Mouse (Mus musculus): ENCODE data around the gene Atp6v0a1. TPM values are rescaled to one million over a fixed set of nuclear protein-coding genes. Genes with fewer than 3 reads are reported as not detected.
"Not testable (repeated sequence)": the region's sequence is repeated elsewhere in the genome, so short reads cannot be mapped to it uniquely, and the experiment has no call there.

Gene Atp6v0a1
- total RNA-seq, 2 experiments from 2014 or later: 446 to 454 TPM

- no peak for DNase-seq (ENCODE audit: extremely low spot score in 1 of 2, low spot score in 1 of 2)
Measured at GRCm38 (mm10) chr11:100980438-100980837, 28.8 kb upstream of the Atp6v0a1 start.

- no peak for DNase-seq (ENCODE audit: extremely low spot score in 1 of 2, low spot score in 1 of 2)
Measured at GRCm38 (mm10) chr11:100981236-100981635, 28.0 kb upstream of the Atp6v0a1 start.

- DNase-seq (ENCODE audit: extremely low spot score in 1 of 2, low spot score in 1 of 2): no peak
Measured at GRCm38 (mm10) chr11:100982087-100982486, 27.2 kb upstream of the Atp6v0a1 start.

GRCm38 (mm10) chr11:100983125-100983777, 26.0 kb upstream of the Atp6v0a1 start:
- DNase-seq (ENCODE audit: extremely low spot score in 1 of 2, low spot score in 1 of 2): peak; percentile 65 to 93

- DNase-seq (ENCODE audit: extremely low spot score in 1 of 2, low spot score in 1 of 2): no peak
Measured at GRCm38 (mm10) chr11:100983778-100984131, 25.5 kb upstream of the Atp6v0a1 start.

- no peak for DNase-seq (ENCODE audit: extremely low spot score in 1 of 2, low spot score in 1 of 2)
Measured at GRCm38 (mm10) chr11:100985607-100986006, 23.6 kb upstream of the Atp6v0a1 start.

- no peak for DNase-seq (ENCODE audit: extremely low spot score in 1 of 2, low spot score in 1 of 2)
Measured at GRCm38 (mm10) chr11:100988674-100989073, 20.6 kb upstream of the Atp6v0a1 start.

GRCm38 (mm10) chr11:100989666-100990065, 19.6 kb upstream of the Atp6v0a1 start:
- no peak for DNase-seq (ENCODE audit: extremely low spot score in 1 of 2, low spot score in 1 of 2)

- no peak for DNase-seq (ENCODE audit: extremely low spot score in 1 of 2, low spot score in 1 of 2)
Measured at GRCm38 (mm10) chr11:100991027-100991534, 18.2 kb upstream of the Atp6v0a1 start.

GRCm38 (mm10) chr11:100993437-100993836, 15.8 kb upstream of the Atp6v0a1 start:
- no peak for DNase-seq (ENCODE audit: extremely low spot score in 1 of 2, low spot score in 1 of 2)

GRCm38 (mm10) chr11:100994233-100994632, 15.0 kb upstream of the Atp6v0a1 start:
- no peak for DNase-seq (ENCODE audit: extremely low spot score in 1 of 2, low spot score in 1 of 2)

- DNase-seq (ENCODE audit: extremely low spot score in 1 of 2, low spot score in 1 of 2): no peak
Measured at GRCm38 (mm10) chr11:100994655-100995054, 14.6 kb upstream of the Atp6v0a1 start.

- no peak for DNase-seq (ENCODE audit: extremely low spot score in 1 of 2, low spot score in 1 of 2)
Measured at GRCm38 (mm10) chr11:100996501-100996900, 12.8 kb upstream of the Atp6v0a1 start.

- DNase-seq (ENCODE audit: extremely low spot score in 1 of 2, low spot score in 1 of 2): no peak
Measured at GRCm38 (mm10) chr11:100998836-100999235, 10.4 kb upstream of the Atp6v0a1 start.

- DNase-seq (ENCODE audit: extremely low spot score in 1 of 2, low spot score in 1 of 2): no peak
Measured at GRCm38 (mm10) chr11:100999254-100999653, 10.0 kb upstream of the Atp6v0a1 start.

- not testable (repeated sequence) for DNase-seq (ENCODE audit: extremely low spot score in 1 of 2, low spot score in 1 of 2)
Measured at GRCm38 (mm10) chr11:101001875-101002552, 7.2 kb upstream of the Atp6v0a1 start.

- DNase-seq (ENCODE audit: extremely low spot score in 1 of 2, low spot score in 1 of 2): no peak
Measured at GRCm38 (mm10) chr11:101003025-101003685, 6.1 kb upstream of the Atp6v0a1 start.

- DNase-seq (ENCODE audit: extremely low spot score in 1 of 2, low spot score in 1 of 2): no peak
Measured at GRCm38 (mm10) chr11:101008206-101009045, 826 bp upstream of the Atp6v0a1 start.

- peak; percentile 23 to 32 for DNase-seq (ENCODE audit: extremely low spot score in 1 of 2, low spot score in 1 of 2)
Measured at GRCm38 (mm10) chr11:101009888-101010784, 884 bp downstream of the Atp6v0a1 start.
